Mouse (Mus musculus): ENCODE results near the gene Gm12184. TPM values are rescaled to one million over a fixed set of nuclear protein-coding genes. Genes with fewer than 3 reads are reported as not detected.
A peak's percentile ranks its signal among the peaks of the same experiment; 100 is the strongest.

Gene Gm12184
- polyA plus RNA-seq, 1 experiment from 2014 or later = 3.0 TPM

- ATAC-seq (ENCODE audit: low read depth) = no peak
- H3K27ac ChIP-seq (ENCODE audit: low read depth, low read length) = no peak overlapping the region
- no peak overlapping the region for H3K4me3 ChIP-seq (ENCODE audit: low read depth, low read length)
- no peaks in the 10 kb centered on the region for H3K9me3 ChIP-seq (ENCODE audit: control insufficient read depth, low read length)
- H3K9ac ChIP-seq (replicated peaks; ENCODE audit: low read depth, low read length) = no peak overlapping the region
- no peak overlapping the region for H3K4me2 ChIP-seq (ENCODE audit: low read depth, low read length)
- WGBS = 43% methylated on average over 9 of the region's 9 CpGs
- no peaks in the 10 kb centered on the region for H3K4me1 ChIP-seq (ENCODE audit: control insufficient read depth, insufficient read depth, low read length)
- H3K36me3 ChIP-seq (ENCODE audit: control insufficient read depth, insufficient read depth, low read length) = no peaks in the 10 kb centered on the region
- H3K27me3 ChIP-seq (ENCODE audit: control insufficient read depth, insufficient read depth, low read length) = no peaks in the 10 kb centered on the region
These were observed 49.8 kb downstream of the Gm12184 start for GRCm38 (mm10) chr11:48776664-48777063.

GRCm38 (mm10) chr11:48775483-48775882 lies 51.0 kb downstream of the Gm12184 start:
- 2% methylated on average over 7 of the region's 7 CpGs for WGBS
- ATAC-seq (ENCODE audit: low read depth) = no peak
- Histone ChIP-seq H3K9ac (replicated peaks; ENCODE audit: low read depth, low read length) (no peak overlapping the region), H3K36me3 (ENCODE audit: control insufficient read depth, insufficient read depth, low read length) (no peaks in the 10 kb centered on the region), H3K9me3 (ENCODE audit: control insufficient read depth, low read length) (no peaks in the 10 kb centered on the region), H3K4me2 (ENCODE audit: low read depth, low read length) (peak overlapping the region; percentile 34), H3K4me3 (ENCODE audit: low read depth, low read length) (no peak overlapping the region), H3K27ac (ENCODE audit: low read depth, low read length) (no peak overlapping the region), H3K27me3 (ENCODE audit: control insufficient read depth, insufficient read depth, low read length) (no peaks in the 10 kb centered on the region), H3K4me1 (ENCODE audit: control insufficient read depth, insufficient read depth, low read length) (no peaks in the 10 kb centered on the region)

Other genes starting within 250 kb of the Gm12184 start
- 400 and 442 TPM in 2 replicates for gene Rack1, start 26.3 kb downstream of the Gm12184 start, polyA plus RNA-seq (2014; fragmentation: Nextera tagmentation; extraction: Ambion mirVana)
- gene Trim41, start 9.3 kb downstream of the Gm12184 start, polyA plus RNA-seq (2014; fragmentation: Nextera tagmentation; extraction: Ambion mirVana) = 5.1 and 5.6 TPM in 2 replicates
- 1.5 and 2.0 TPM in 2 replicates for gene Trim7, start 515 bp downstream of the Gm12184 start, polyA plus RNA-seq (2014; fragmentation: Nextera tagmentation; extraction: Ambion mirVana)
- 3.1 and 3.6 TPM in 2 replicates for gene Irgm1, start 45.0 kb upstream of the Gm12184 start, polyA plus RNA-seq (2014; fragmentation: Nextera tagmentation; extraction: Ambion mirVana)
- 0.12 and 0.22 TPM in 2 replicates for gene Gm5431, start 75.6 kb upstream of the Gm12184 start, polyA plus RNA-seq (2014; fragmentation: Nextera tagmentation; extraction: Ambion mirVana)
- 1.4 and 1.6 TPM in 2 replicates for gene Psme2b, start 119.5 kb upstream of the Gm12184 start, polyA plus RNA-seq (2014; fragmentation: Nextera tagmentation; extraction: Ambion mirVana)
- not detected in 2 replicates for gene Olfr56, start 152.2 kb upstream of the Gm12184 start, polyA plus RNA-seq (2014; fragmentation: Nextera tagmentation; extraction: Ambion mirVana)
- 0.46 TPM in 1 of 2 replicates, not detected in the other for gene 9930111J21Rik1, start 152.7 kb upstream of the Gm12184 start, polyA plus RNA-seq (2014; fragmentation: Nextera tagmentation; extraction: Ambion mirVana)
- not detected in 2 replicates for gene Gm12185, start 165.6 kb upstream of the Gm12184 start, polyA plus RNA-seq (2014; fragmentation: Nextera tagmentation; extraction: Ambion mirVana)
- gene Tgtp1, start 167.5 kb upstream of the Gm12184 start, polyA plus RNA-seq (2014; fragmentation: Nextera tagmentation; extraction: Ambion mirVana) = not detected in 2 replicates
- gene 9930111J21Rik2, start 224.6 kb upstream of the Gm12184 start, polyA plus RNA-seq (2014; fragmentation: Nextera tagmentation; extraction: Ambion mirVana) = 0.27 and 0.55 TPM in 2 replicates
- not detected in 2 replicates for gene Tgtp2, start 237.6 kb upstream of the Gm12184 start, polyA plus RNA-seq (2014; fragmentation: Nextera tagmentation; extraction: Ambion mirVana)
- 0.62 TPM in 1 of 2 replicates, not detected in the other for gene Ifi47, start 249.9 kb upstream of the Gm12184 start, polyA plus RNA-seq (2014; fragmentation: Nextera tagmentation; extraction: Ambion mirVana)

Data from neural tube, embryonic 14.5 days (tissue).